Mouse (Mus musculus) MEL (cell line): ENCODE measurements around the gene Phtf2.

Experiments used
- ZC3H11A ChIP-seq: IDR thresholded peaks from 2 replicates; pipeline ENCODE4 v1.6.1; 2012; ENCODE audit warnings: low read depth, mild to moderate bottlenecking, inconsistent platforms, low read length, improper control_type of control experiment
- ZMIZ1 ChIP-seq: IDR thresholded peaks from 2 replicates; pipeline ENCODE4 v1.6.1; 2012; ENCODE audit warnings: low read depth, mild to moderate bottlenecking, inconsistent platforms, low read length, improper control_type of control experiment, moderate library complexity

GRCm38 (mm10) chr5:20930430-20930829, 48.5 kb upstream of the Phtf2 start:
- TF ChIP-seq ZC3H11A = no peak
- no peak for TF ChIP-seq ZMIZ1
